Mouse (Mus musculus) megakaryocyte, embryonic 14.5 days (primary cell): Measurements from ENCODE around the gene Ccdc158.

Experiments used
- FLI1 ChIP-seq: IDR thresholded peaks from 2 replicates; pipeline ENCODE4 v1.6.1; 2012; ENCODE audit warnings: low read length, inconsistent platforms, mixed read lengths
- GATA1 ChIP-seq: IDR thresholded peaks from 3 replicates; pipeline ENCODE4 v1.6.1; 2012; ENCODE audit warnings: mixed read lengths, low read length, inconsistent platforms, borderline replicate concordance

GRCm38 (mm10) chr5:92681861-92682260 lies 6.8 kb upstream of the Ccdc158 start:
- TF ChIP-seq GATA1 (no peak), FLI1 (no peak)
